Mouse (Mus musculus) kidney, adult 8-10 months (tissue): ENCODE results near the gene Sncg.
"Not testable (repeated sequence)": the region's sequence is repeated elsewhere in the genome, so short reads cannot be mapped to it uniquely, and the experiment has no call there.

ENCODE experiments used
- DNase-seq, 2 experiments: peaks; one replicate each; pipeline ENCODE4 v3.0.0; 2022

The Sncg gene

GRCm38 (mm10) chr14:34370203-34370602, 4.4 kb downstream of the Sncg start:
- no peak for DNase-seq

- no peak for DNase-seq
Measured at GRCm38 (mm10) chr14:34365147-34365507, 9.5 kb downstream of the Sncg start.

- not testable (repeated sequence) for DNase-seq
Measured at GRCm38 (mm10) chr14:34364254-34365146, 10.1 kb downstream of the Sncg start.

GRCm38 (mm10) chr14:34363490-34364253, 10.9 kb downstream of the Sncg start:
- DNase-seq: peak; percentile 60 to 64

- DNase-seq: peak; percentile 84 to 87
Measured at GRCm38 (mm10) chr14:34362726-34363445, 11.7 kb downstream of the Sncg start.

- DNase-seq: no peak
Measured at GRCm38 (mm10) chr14:34362135-34362534, 12.5 kb downstream of the Sncg start.

GRCm38 (mm10) chr14:34360251-34360650, 14.3 kb downstream of the Sncg start:
- DNase-seq: peak; percentile 37 to 63

GRCm38 (mm10) chr14:34359676-34360244, 14.8 kb downstream of the Sncg start:
- no peak for DNase-seq

- peak; percentile 88 to 91 for DNase-seq
Measured at GRCm38 (mm10) chr14:34357671-34358455, 16.7 kb downstream of the Sncg start.

GRCm38 (mm10) chr14:34355301-34355700, 19.3 kb downstream of the Sncg start, which contains the start of gene Fam25c:
TSS of gene Fam25c (minus strand) at chr14:34355433.
- no peak for DNase-seq

GRCm38 (mm10) chr14:34354456-34354855, 20.1 kb downstream of the Sncg start:
- DNase-seq: peak; percentile 59 to 73

GRCm38 (mm10) chr14:34353326-34353725, 21.3 kb downstream of the Sncg start:
- no peak for DNase-seq

- DNase-seq: no peak
Measured at GRCm38 (mm10) chr14:34352523-34352922, 22.1 kb downstream of the Sncg start.

GRCm38 (mm10) chr14:34351660-34352059, 22.9 kb downstream of the Sncg start:
- DNase-seq: no peak

GRCm38 (mm10) chr14:34349007-34349406, 25.6 kb downstream of the Sncg start:
- DNase-seq: peak in 1 of 2 experiments; percentile 38

- no peak for DNase-seq
Measured at GRCm38 (mm10) chr14:34348301-34348700, 26.3 kb downstream of the Sncg start.

GRCm38 (mm10) chr14:34347084-34347483, 27.5 kb downstream of the Sncg start:
- no peak for DNase-seq

GRCm38 (mm10) chr14:34345771-34346566, 28.6 kb downstream of the Sncg start:
- DNase-seq: no peak

- DNase-seq: no peak
Measured at GRCm38 (mm10) chr14:34344361-34344760, 30.2 kb downstream of the Sncg start.

GRCm38 (mm10) chr14:34343078-34343477, 31.5 kb downstream of the Sncg start:
- DNase-seq: no peak

- no peak for DNase-seq
Measured at GRCm38 (mm10) chr14:34341993-34342392, 32.6 kb downstream of the Sncg start.
